Mouse (Mus musculus): ENCODE measurements at regions not wholly inside any gene's neighbourhood (a gene's known extent, or its start where the extent isn't known, plus 50 kb on each side); places are given as distances from the start of the nearest gene placed in this dataset.

DNA sequence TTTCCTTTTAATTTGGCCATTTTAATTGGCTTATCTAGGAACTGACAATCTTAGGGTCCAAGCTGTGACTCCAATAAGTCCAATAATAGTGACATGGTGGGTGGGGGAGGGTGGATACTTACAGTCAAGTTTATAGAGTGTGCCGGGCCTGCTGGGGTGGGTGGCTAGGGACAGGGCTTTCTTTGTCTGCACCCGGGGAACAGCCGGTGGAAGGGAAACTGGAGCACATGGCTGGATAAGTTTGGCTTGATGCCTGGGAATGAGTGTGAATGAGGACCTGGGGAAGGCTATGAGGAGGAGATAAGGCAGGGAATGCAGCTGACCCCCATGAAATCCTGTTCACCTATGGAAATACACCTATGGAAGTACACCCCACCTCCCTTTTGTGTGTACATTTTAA lies 81.7 kb upstream of the Cers4 start:
- no peak for DNase-seq

DNA sequence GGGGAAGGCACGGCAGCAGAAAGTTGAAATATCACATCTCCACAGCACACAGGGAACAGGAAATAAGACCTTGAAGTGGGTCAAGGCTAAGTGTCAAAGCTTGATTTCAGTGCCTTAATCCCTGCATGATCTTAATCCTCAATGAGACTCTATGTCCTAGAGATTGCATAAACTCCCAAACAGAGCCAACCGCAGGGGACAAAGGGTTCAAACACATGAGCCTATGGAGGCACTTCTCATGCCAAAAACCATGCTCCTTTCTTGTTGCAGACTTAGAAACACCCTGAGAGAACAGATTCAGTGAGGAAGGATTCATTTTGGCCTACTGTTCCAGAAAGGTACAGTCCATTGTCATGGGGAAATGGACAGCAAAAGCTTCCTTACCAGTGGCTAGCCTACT lies 81.0 kb upstream of the Cers4 start:
- DNase-seq, result no peak

DNA sequence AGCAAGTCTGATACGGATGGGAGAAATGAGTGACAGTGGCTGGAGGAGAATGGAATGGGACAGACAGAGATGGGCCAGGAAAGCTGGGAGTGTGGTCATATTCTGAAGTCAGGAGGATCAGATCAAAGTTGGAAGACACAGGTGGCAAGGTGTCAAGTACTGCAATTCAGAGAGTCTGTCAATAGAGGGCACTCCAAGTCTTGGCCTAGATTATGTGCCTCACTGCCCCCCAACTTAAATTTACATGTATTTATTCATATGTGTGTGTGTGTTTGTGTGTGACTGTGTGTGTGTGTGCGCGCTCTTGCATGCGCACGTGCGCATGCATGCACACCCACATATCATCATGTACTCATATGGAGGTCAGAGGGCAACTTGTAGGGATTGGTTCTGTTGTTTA lies 79.6 kb upstream of the Cers4 start:
- peak; percentile 20 for DNase-seq

DNA sequence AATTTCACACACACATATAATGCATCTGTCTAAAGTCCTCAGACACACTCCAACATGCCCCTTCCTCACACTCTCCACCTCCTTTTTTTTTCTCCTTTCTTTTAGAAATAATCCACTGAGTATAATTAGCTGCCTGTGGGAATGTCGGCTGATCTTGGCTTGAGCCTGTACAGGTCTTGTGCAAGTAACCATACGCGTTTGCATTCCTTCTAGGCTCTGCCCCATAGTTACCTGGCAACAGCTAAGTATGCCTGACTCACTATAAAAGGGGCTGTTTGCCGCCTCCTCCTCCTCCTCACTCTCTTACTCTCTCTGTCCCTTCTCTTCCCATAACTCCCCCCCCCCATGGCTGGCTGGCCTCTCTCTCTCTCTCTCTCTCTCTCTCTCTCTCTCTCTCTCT lies 79.1 kb upstream of the Cers4 start:
- no peak for DNase-seq

DNA sequence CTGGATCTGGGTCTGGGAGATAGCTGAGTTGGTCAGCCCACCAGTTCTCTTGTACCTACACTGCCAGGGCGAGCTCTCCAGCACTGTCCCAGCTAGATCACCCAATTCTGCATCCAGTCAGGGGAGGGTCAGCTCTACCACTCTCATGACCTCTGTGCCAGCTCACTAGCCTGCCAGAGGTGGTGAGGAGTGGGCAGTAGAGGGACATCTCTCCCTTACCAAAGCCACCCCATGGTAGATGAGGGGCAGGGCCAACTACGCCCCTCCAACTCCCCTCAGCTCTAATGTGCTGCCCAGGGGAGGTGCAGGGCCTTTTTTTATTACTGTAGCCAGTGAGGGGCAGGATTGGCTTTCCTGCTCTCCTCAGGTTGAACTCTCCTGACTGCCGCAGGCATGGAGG lies 75.7 kb upstream of the Cers4 start:
- DNase-seq, result no peak

DNA sequence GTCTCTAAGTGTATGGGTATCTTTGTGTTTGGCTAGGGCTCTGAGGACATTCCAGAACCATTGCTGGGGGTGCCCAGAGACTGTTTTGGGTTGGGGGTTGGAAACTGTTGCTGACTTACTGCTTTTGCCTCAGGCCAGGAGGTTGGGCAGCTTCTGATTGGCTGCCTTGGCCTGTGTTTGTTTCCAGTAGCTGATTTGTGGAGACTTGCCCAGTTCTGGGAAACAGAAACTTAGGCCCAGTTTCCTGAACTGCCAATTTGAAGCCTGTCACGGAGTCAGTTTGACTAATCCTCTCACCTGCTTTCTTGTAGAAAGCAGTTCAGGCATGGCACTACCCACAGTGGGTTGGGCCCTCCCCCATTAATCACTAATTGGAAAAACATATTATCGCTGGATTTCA lies 59.7 kb upstream of the Cers4 start:
- no peak for DNase-seq

DNA sequence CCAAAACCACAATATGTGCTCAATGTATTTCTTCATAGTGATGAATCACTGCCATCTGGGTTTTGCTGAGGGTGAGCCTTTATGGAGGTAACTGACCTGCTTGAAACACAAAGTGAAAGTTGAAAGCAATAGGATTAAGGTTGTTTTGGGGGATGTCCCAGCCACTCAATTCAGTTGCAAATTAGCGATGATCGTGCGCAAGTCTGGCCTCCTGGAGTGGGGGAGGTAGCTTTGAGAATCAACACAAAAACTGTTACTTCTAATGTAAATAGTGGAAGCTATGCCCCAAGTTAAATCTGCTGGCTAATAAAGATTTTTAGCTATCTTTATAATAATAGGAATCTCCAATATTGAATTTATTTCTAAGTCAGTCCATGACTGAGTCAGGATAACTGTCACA lies 56.3 kb upstream of the Cers4 start:
- no peak for DNase-seq
